8 mouse cellular contexts compared by ENCODE assay signal in the genomic region with DNA sequence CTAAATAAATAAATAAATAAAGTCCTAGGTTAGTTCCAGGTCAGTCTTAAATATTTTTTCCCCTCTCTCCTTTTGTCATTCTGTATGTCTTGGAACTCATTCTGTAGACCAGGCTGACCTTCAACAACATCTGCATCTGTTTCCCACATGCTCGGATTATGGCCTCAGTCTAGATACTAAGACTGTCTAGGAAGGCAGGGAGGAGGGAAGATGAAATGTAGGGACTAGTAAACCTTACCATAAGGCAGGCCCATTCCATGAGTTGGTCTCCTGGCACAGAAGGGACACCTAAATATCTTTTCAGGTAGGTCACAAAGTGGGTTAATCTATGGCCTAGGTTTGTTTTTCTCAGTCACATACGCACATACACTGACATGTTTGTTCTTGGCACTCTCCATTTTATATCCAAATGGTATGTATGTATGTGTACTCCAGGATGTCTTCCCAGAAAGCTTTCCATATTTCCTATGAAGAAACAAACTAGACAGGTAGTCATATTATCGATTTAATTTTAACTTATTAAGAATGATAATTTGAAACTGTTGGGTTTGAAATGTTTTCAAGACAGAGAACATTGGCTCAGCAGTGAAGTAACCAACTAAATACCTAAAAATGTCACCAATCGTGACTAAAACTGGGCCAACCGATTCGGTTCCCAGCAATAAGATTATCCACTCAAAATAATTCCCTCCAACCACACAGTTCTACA. TPM values are rescaled to one million over a fixed set of nuclear protein-coding genes. Genes with fewer than 3 reads are reported as not detected.
A peak's percentile ranks its signal among the peaks of the same experiment; 100 is the strongest.
DNase-seq lines count a peak whose midpoint lies in the region; ATAC-seq and TF ChIP-seq lines count a peak whose summit lies in the region.

No protein-coding gene starts in this region.

- DNase-seq in lung, embryonic 14.5 days = no peak
- no peak for DNase-seq in lung, postnatal 10 days
- DNase-seq in embryonic facial prominence, embryonic 10.5 days (ENCODE audit: low spot score) = no peak
- DNase-seq in right cerebral cortex, postnatal 10 days (ENCODE audit: low spot score in 2 of 2) = no peak
- DNase-seq in frontal cortex, adult 2 months (ENCODE audit: extremely low spot score in 1 of 2, low spot score in 1 of 2) = no peak
- no peak for DNase-seq in left cerebral cortex, postnatal 25 days (ENCODE audit: low spot score in 2 of 2)

- TF ChIP-seq CTCF in lung, embryonic 14.5 days (IDR thresholded peaks at IDR 0.05; ENCODE audit: low read depth) = no peak

- H3K9ac ChIP-seq in lung, embryonic 14.5 days = peak overlapping the region; percentile 90
- H3K9ac ChIP-seq in intestine, embryonic 15.5 days = peak overlapping the region; percentile 89
- peak overlapping the region; percentile 94 for H3K9ac ChIP-seq in neural tube, embryonic 15.5 days (replicated peaks)

- H3K4me2 ChIP-seq in lung, embryonic 14.5 days = peak overlapping the region; percentile 77
- H3K4me2 ChIP-seq in intestine, embryonic 15.5 days (replicated peaks) = peak overlapping the region; percentile 60
- H3K4me2 ChIP-seq in neural tube, embryonic 15.5 days = peak overlapping the region; percentile 66

- ATAC-seq in lung, embryonic 14.5 days (ENCODE audit: insufficient read depth) = no peak
- no peak for ATAC-seq in intestine, embryonic 15.5 days
- ATAC-seq in neural tube, embryonic 15.5 days (ENCODE audit: low FRiP score) = no peak

- H3K9me3 ChIP-seq in lung, embryonic 14.5 days (ENCODE audit: low read depth, low read length) = no peaks in the 10 kb centered on the region
- H3K9me3 ChIP-seq in embryonic facial prominence, embryonic 10.5 days = no peaks in the 10 kb centered on the region
- no peaks in the 10 kb centered on the region for H3K9me3 ChIP-seq in intestine, embryonic 15.5 days
- H3K9me3 ChIP-seq in neural tube, embryonic 15.5 days (replicated peaks) = no peaks in the 10 kb centered on the region

- intact Hi-C loops in left cerebral cortex, postnatal 25 days (cut with DNase I) = loop anchor here (1.0 to 2.0 kb wide), 2 partner anchors 28 to 99 kb away; a partner anchor contains a TSS

- WGBS in lung, embryonic 14.5 days = 47% methylated on average over 6 of the region's 6 CpGs
- WGBS in embryonic facial prominence, embryonic 10.5 days = 61% methylated on average over 6 of the region's 6 CpGs
- WGBS in intestine, embryonic 15.5 days = 52% methylated on average over 6 of the region's 6 CpGs
- WGBS in neural tube, embryonic 15.5 days = 55% methylated on average over 6 of the region's 6 CpGs

- no peaks in the 10 kb centered on the region for H3K27me3 ChIP-seq in lung, embryonic 14.5 days (ENCODE audit: insufficient read depth, low read length)
- H3K27me3 ChIP-seq in embryonic facial prominence, embryonic 10.5 days (replicated peaks; ENCODE audit: low read depth, poor library complexity, severe bottlenecking) = no peaks in the 10 kb centered on the region
- H3K27me3 ChIP-seq in intestine, embryonic 15.5 days (replicated peaks) = no peaks in the 10 kb centered on the region
- no peaks in the 10 kb centered on the region for H3K27me3 ChIP-seq in neural tube, embryonic 15.5 days (replicated peaks)

- peaks cover 4% of the 10 kb centered on the region; the same call in 1 of the 2 replicates for H3K4me1 ChIP-seq in lung, embryonic 14.5 days (ENCODE audit: insufficient read depth)
- peaks cover 16% of the 10 kb centered on the region for H3K4me1 ChIP-seq in embryonic facial prominence, embryonic 10.5 days
- H3K4me1 ChIP-seq in intestine, embryonic 15.5 days (replicated peaks) = peaks cover 5% of the 10 kb centered on the region; the same call in 1 of the 2 replicates
- H3K4me1 ChIP-seq in neural tube, embryonic 15.5 days = peaks cover 24% of the 10 kb centered on the region

- peak overlapping the region; percentile 70 for H3K4me3 ChIP-seq in lung, embryonic 14.5 days (ENCODE audit: low read depth, low read length)
- peak overlapping the region; percentile 77 for H3K4me3 ChIP-seq in embryonic facial prominence, embryonic 10.5 days
- peak overlapping the region; percentile 69 for H3K4me3 ChIP-seq in intestine, embryonic 15.5 days (replicated peaks)
- peak overlapping the region; percentile 72 for H3K4me3 ChIP-seq in neural tube, embryonic 15.5 days (replicated peaks)

- peak overlapping the region; percentile 94 for H3K27ac ChIP-seq in lung, embryonic 14.5 days (ENCODE audit: low read depth)
- H3K27ac ChIP-seq in embryonic facial prominence, embryonic 10.5 days (replicated peaks) = peak overlapping the region; percentile 98
- peak overlapping the region; percentile 93 for H3K27ac ChIP-seq in intestine, embryonic 15.5 days
- peak overlapping the region; percentile 98 for H3K27ac ChIP-seq in neural tube, embryonic 15.5 days (replicated peaks)

- H3K36me3 ChIP-seq in lung, embryonic 14.5 days (ENCODE audit: insufficient read depth) = peaks cover 22% of the 10 kb centered on the region
- H3K36me3 ChIP-seq in embryonic facial prominence, embryonic 10.5 days (replicated peaks) = peaks cover 46% of the 10 kb centered on the region
- peaks cover 6% of the 10 kb centered on the region; the same call in 1 of the 2 replicates for H3K36me3 ChIP-seq in intestine, embryonic 15.5 days
- H3K36me3 ChIP-seq in neural tube, embryonic 15.5 days = peaks cover 9% of the 10 kb centered on the region; the same call in 1 of the 2 replicates

RNA-seq across cellular contexts. Expression of a gene that starts 1.1 kb away (rescaled TPM):
- 18.0 and 21.2 TPM in 2 replicates for polyA plus RNA-seq in lung, embryonic 14.5 days (2014; fragmentation: Nextera tagmentation; extraction: Ambion mirVana)
- polyA plus RNA-seq in embryonic facial prominence, embryonic 10.5 days (2016; fragmentation: Nextera tagmentation; extraction: Ambion mirVana) = 18.7 and 20.2 TPM in 2 replicates
- polyA plus RNA-seq in intestine, embryonic 15.5 days (2015; fragmentation: Nextera tagmentation; extraction: Ambion mirVana) = 11.3 and 13.2 TPM in 2 replicates
- 13.9 and 14.6 TPM in 2 replicates for polyA plus RNA-seq in neural tube, embryonic 15.5 days (2015; fragmentation: Nextera tagmentation; extraction: Ambion mirVana)
- polyA plus RNA-seq in frontal cortex, adult 2 months (2012; rRNA removed) = 20.8 and 21.7 TPM in 2 replicates
- 10 to 100 TPM; 21.3 to 23.9 TPM for total RNA-seq in left cerebral cortex, postnatal 25 days (2021)

RNA-seq across cellular contexts. Expression of a gene that starts 27.5 kb away (rescaled TPM):
- 1.6 and 2.5 TPM in 2 replicates for polyA plus RNA-seq in lung, embryonic 14.5 days (2014; fragmentation: Nextera tagmentation; extraction: Ambion mirVana)
- 47.9 and 53.7 TPM in 2 replicates for polyA plus RNA-seq in embryonic facial prominence, embryonic 10.5 days (2016; fragmentation: Nextera tagmentation; extraction: Ambion mirVana)
- polyA plus RNA-seq in intestine, embryonic 15.5 days (2015; fragmentation: Nextera tagmentation; extraction: Ambion mirVana) = 44.0 and 44.1 TPM in 2 replicates
- 1,381 and 1,726 TPM in 2 replicates for polyA plus RNA-seq in neural tube, embryonic 15.5 days (2015; fragmentation: Nextera tagmentation; extraction: Ambion mirVana)
- 725 and 731 TPM in 2 replicates for polyA plus RNA-seq in frontal cortex, adult 2 months (2012; rRNA removed)
- 100 to 1,000 TPM; 631 to 689 TPM for total RNA-seq in left cerebral cortex, postnatal 25 days (2021)

RNA-seq across cellular contexts. Expression of a gene that starts 32.8 kb away (rescaled TPM):
- polyA plus RNA-seq in lung, embryonic 14.5 days (2014; fragmentation: Nextera tagmentation; extraction: Ambion mirVana) = 67.0 and 70.3 TPM in 2 replicates
- 72.4 and 74.1 TPM in 2 replicates for polyA plus RNA-seq in embryonic facial prominence, embryonic 10.5 days (2016; fragmentation: Nextera tagmentation; extraction: Ambion mirVana)
- polyA plus RNA-seq in intestine, embryonic 15.5 days (2015; fragmentation: Nextera tagmentation; extraction: Ambion mirVana) = 30.3 and 32.8 TPM in 2 replicates
- 37.3 and 39.4 TPM in 2 replicates for polyA plus RNA-seq in neural tube, embryonic 15.5 days (2015; fragmentation: Nextera tagmentation; extraction: Ambion mirVana)
- 71.9 and 77.1 TPM in 2 replicates for polyA plus RNA-seq in frontal cortex, adult 2 months (2012; rRNA removed)
- total RNA-seq in left cerebral cortex, postnatal 25 days (2021) = 10 to 100 TPM; 29.8 to 34.9 TPM

RNA-seq across cellular contexts. Expression of a gene that starts 45.0 kb away (rescaled TPM):
- 2.5 and 3.0 TPM in 2 replicates for polyA plus RNA-seq in lung, embryonic 14.5 days (2014; fragmentation: Nextera tagmentation; extraction: Ambion mirVana)
- 1.1 and 1.4 TPM in 2 replicates for polyA plus RNA-seq in embryonic facial prominence, embryonic 10.5 days (2016; fragmentation: Nextera tagmentation; extraction: Ambion mirVana)
- 2.2 and 2.8 TPM in 2 replicates for polyA plus RNA-seq in intestine, embryonic 15.5 days (2015; fragmentation: Nextera tagmentation; extraction: Ambion mirVana)
- 0.37 and 0.91 TPM in 2 replicates for polyA plus RNA-seq in neural tube, embryonic 15.5 days (2015; fragmentation: Nextera tagmentation; extraction: Ambion mirVana)
- 3.0 TPM in 2 replicates for polyA plus RNA-seq in frontal cortex, adult 2 months (2012; rRNA removed)
- 1 to 10 TPM; 2.2 to 2.5 TPM for total RNA-seq in left cerebral cortex, postnatal 25 days (2021)

Comparison
In these comparisons a context has a peak if more than half of its experiments do, and no peak if none do; other contexts are left out.
1. RNA of a gene that starts 27.5 kb away (polyA plus RNA-seq): 1,381 to 1,726 TPM in neural tube, embryonic 15.5 days, 725 to 731 TPM in frontal cortex, adult 2 months, 47.9 to 53.7 TPM in embryonic facial prominence, embryonic 10.5 days and 44.0 to 44.1 TPM in intestine, embryonic 15.5 days; 1.6 to 2.5 TPM in lung, embryonic 14.5 days; every median in the first group is over 10 times any median in the second.
2. Peak in every context shown above with its lines, with median percentiles within 50 percentile points of each other: H3K27ac ChIP-seq, H3K4me2 ChIP-seq, H3K4me3 ChIP-seq and H3K9ac ChIP-seq.